Mouse (Mus musculus) kidney, embryonic 15.5 days (tissue): ENCODE measurements around the gene Usp22. TPM values are rescaled to one million over a fixed set of nuclear protein-coding genes. Genes with fewer than 3 reads are reported as not detected.

Experiments
- ATAC-seq: fragments of 200-750 bp; cut with Nextera tagmentation; replicated peaks from 2 replicates; pipeline ENCODE4 v1.8.0; 2017; ENCODE audit warnings: moderate TSS enrichment; ENCODE audit not compliant: low FRiP score
- H3K27ac ChIP-seq: fragments of 300-500 bp; sonication (generic); 2 replicates; pipeline ENCODE4 v1.5.1; 2015; ENCODE audit warnings: mild to moderate bottlenecking, inconsistent platforms
- H3K27me3 ChIP-seq: fragments of 300-500 bp; sonication (generic); 2 replicates; pipeline ENCODE4 v1.6.1; 2015; ENCODE audit warnings: inconsistent platforms
- H3K36me3 ChIP-seq: fragments of 300-500 bp; sonication (generic); 2 replicates; pipeline ENCODE4 v1.6.1; 2015; ENCODE audit warnings: inconsistent platforms
- H3K4me1 ChIP-seq: fragments of 300-500 bp; sonication (generic); 2 replicates; pipeline ENCODE4 v1.6.1; 2015; ENCODE audit warnings: inconsistent platforms
- H3K4me2 ChIP-seq: fragments of 300-500 bp; sonication (generic); 2 replicates; pipeline ENCODE4 v1.6.1; 2015; ENCODE audit warnings: moderate library complexity, mild to moderate bottlenecking, inconsistent platforms
- H3K4me3 ChIP-seq: fragments of 300-500 bp; sonication (generic); replicated peaks from 2 replicates; pipeline ENCODE4 v1.5.1; 2015; ENCODE audit warnings: mild to moderate bottlenecking, inconsistent platforms
- H3K9ac ChIP-seq: fragments of 300-500 bp; sonication (generic); 2 replicates; pipeline ENCODE4 v1.6.1; 2015; ENCODE audit warnings: mild to moderate bottlenecking, inconsistent platforms
- H3K9me3 ChIP-seq: fragments of 300-500 bp; sonication (generic); replicated peaks from 2 replicates; pipeline ENCODE4 v1.6.1; 2016; ENCODE audit warnings: inconsistent platforms
- WGBS: fragments of 180-500 bp; shearing (Covaris S2); methylation state at CpG from one replicate; pipeline ENCODE4 v1.1.7; 2015; ENCODE audit warnings: mixed read lengths; 5-methylcytosine and 5-hydroxymethylcytosine counted together
- polyA plus RNA-seq: library from polyadenylated mRNA; unstranded; fragments of >200 nt; fragmentation: Nextera tagmentation; extraction: Ambion mirVana; gene quantifications from 2 replicates; pipeline ENCODE4 v1.2.1, GENCODE M21; 2015

The Usp22 gene
- polyA plus RNA-seq, 1 experiment from 2014 or later: 133 TPM

- Histone ChIP-seq H3K9me3 (no peaks in the 10 kb centered on the region), H3K27me3 (no peaks in the 10 kb centered on the region), H3K9ac (no peak overlapping the region), H3K4me2 (no peak overlapping the region), H3K36me3 (no peaks in the 10 kb centered on the region), H3K4me3 (no peak overlapping the region), H3K27ac (no peak overlapping the region), H3K4me1 (no peaks in the 10 kb centered on the region)
- ATAC-seq: no peak
- WGBS: 30% methylated on average over 1 of the region's 1 CpGs
Measured at GRCm38 (mm10) chr11:61110928-61111327, 63.9 kb downstream of the Usp22 start.

GRCm38 (mm10) chr11:61110113-61110512, 64.7 kb downstream of the Usp22 start:
- no peaks in the 10 kb centered on the region for H3K9me3 ChIP-seq
- H3K36me3 ChIP-seq: no peaks in the 10 kb centered on the region
- H3K9ac ChIP-seq: no peak overlapping the region
- WGBS: 76% methylated on average over 10 of the region's 10 CpGs
- no peaks in the 10 kb centered on the region for H3K4me1 ChIP-seq
- no peak overlapping the region for H3K4me3 ChIP-seq
- no peak overlapping the region for H3K27ac ChIP-seq
- 0 out of 2 replicates have a peak, but pooled peaks cover 2% of the 10 kb centered on the region for H3K27me3 ChIP-seq
- no peak for ATAC-seq
- no peak overlapping the region for H3K4me2 ChIP-seq

- 74% methylated on average over 6 of the region's 6 CpGs for WGBS
- Histone ChIP-seq H3K27ac (no peak overlapping the region), H3K36me3 (no peaks in the 10 kb centered on the region), H3K9me3 (no peaks in the 10 kb centered on the region), H3K27me3 (0 out of 2 replicates have a peak, but pooled peaks cover 5% of the 10 kb centered on the region), H3K4me3 (no peak overlapping the region), H3K9ac (no peak overlapping the region), H3K4me1 (no peaks in the 10 kb centered on the region), H3K4me2 (no peak overlapping the region)
- no peak for ATAC-seq
Measured at GRCm38 (mm10) chr11:61109707-61110106, 65.1 kb downstream of the Usp22 start.

GRCm38 (mm10) chr11:61108911-61109361, 65.9 kb downstream of the Usp22 start:
- Histone ChIP-seq H3K4me3 (no peak overlapping the region), H3K9ac (no peak overlapping the region), H3K4me2 (no peak overlapping the region), H3K9me3 (no peaks in the 10 kb centered on the region), H3K4me1 (no peaks in the 10 kb centered on the region), H3K27ac (no peak overlapping the region), H3K36me3 (no peaks in the 10 kb centered on the region), H3K27me3 (0 out of 2 replicates have a peak, but pooled peaks cover 5% of the 10 kb centered on the region)
- 87% methylated on average over 12 of the region's 12 CpGs for WGBS
- ATAC-seq: no peak

- Histone ChIP-seq H3K27ac (no peak overlapping the region), H3K9ac (no peak overlapping the region), H3K4me1 (no peaks in the 10 kb centered on the region), H3K9me3 (no peaks in the 10 kb centered on the region), H3K27me3 (peaks cover 5% of the 10 kb centered on the region; the same call in 1 of the 2 replicates), H3K4me3 (no peak overlapping the region), H3K4me2 (peak overlapping the region; percentile 34; the same call in 1 of the 2 replicates), H3K36me3 (no peaks in the 10 kb centered on the region)
- ATAC-seq: peak; percentile 86
- WGBS: 20% methylated on average over 20 of the region's 20 CpGs
Measured at GRCm38 (mm10) chr11:61104241-61104901, 70.5 kb downstream of the Usp22 start.

GRCm38 (mm10) chr11:61102397-61103339, 72.2 kb downstream of the Usp22 start:
- Histone ChIP-seq H3K27ac (no peak overlapping the region), H3K4me1 (no peaks in the 10 kb centered on the region), H3K36me3 (no peaks in the 10 kb centered on the region), H3K4me3 (no peak overlapping the region), H3K9me3 (no peaks in the 10 kb centered on the region), H3K27me3 (peaks cover 5% of the 10 kb centered on the region; the same call in 1 of the 2 replicates), H3K4me2 (no peak overlapping the region), H3K9ac (no peak overlapping the region)
- ATAC-seq: no peak
- whole genome bisulfite sequencing: 73% methylated on average over 13 of the region's 13 CpGs

Other genes with a start within 250 kb of the Usp22 start
- 117 and 127 TPM in 2 replicates for gene Map2k3, start 243.0 kb downstream of the Usp22 start, polyA plus RNA-seq
- 0.45 and 0.77 TPM in 2 replicates for gene Kcnj12, start 152.5 kb downstream of the Usp22 start, polyA plus RNA-seq
- gene Tnfrsf13b, start 48.3 kb downstream of the Usp22 start, polyA plus RNA-seq: 1.4 and 1.6 TPM in 2 replicates
- 0.09 TPM in 1 of 2 replicates, not detected in the other for gene Aldh3a1, start 32.5 kb upstream of the Usp22 start, polyA plus RNA-seq
- gene Aldh3a2, start 92.4 kb upstream of the Usp22 start, polyA plus RNA-seq: 32.2 and 34.7 TPM in 2 replicates
- not detected in 2 replicates for gene Slc47a2, start 167.8 kb upstream of the Usp22 start, polyA plus RNA-seq
- gene Slc47a1, start 203.3 kb upstream of the Usp22 start, polyA plus RNA-seq: 23.5 and 24.8 TPM in 2 replicates